Mouse (Mus musculus) hindlimb bud, embryonic 11.5 days (tissue): ENCODE measurements around the gene Dhx33.
A peak's percentile ranks its signal among the peaks of the same experiment; 100 is the strongest.

Experiments used
- DNase-seq: peaks from one replicate; pipeline ENCODE4 v3.0.0-alpha.2; 2012; ENCODE audit warnings: low read depth, low spot score; ENCODE audit errors: extremely low spot score

Dhx33 gene

DNA sequence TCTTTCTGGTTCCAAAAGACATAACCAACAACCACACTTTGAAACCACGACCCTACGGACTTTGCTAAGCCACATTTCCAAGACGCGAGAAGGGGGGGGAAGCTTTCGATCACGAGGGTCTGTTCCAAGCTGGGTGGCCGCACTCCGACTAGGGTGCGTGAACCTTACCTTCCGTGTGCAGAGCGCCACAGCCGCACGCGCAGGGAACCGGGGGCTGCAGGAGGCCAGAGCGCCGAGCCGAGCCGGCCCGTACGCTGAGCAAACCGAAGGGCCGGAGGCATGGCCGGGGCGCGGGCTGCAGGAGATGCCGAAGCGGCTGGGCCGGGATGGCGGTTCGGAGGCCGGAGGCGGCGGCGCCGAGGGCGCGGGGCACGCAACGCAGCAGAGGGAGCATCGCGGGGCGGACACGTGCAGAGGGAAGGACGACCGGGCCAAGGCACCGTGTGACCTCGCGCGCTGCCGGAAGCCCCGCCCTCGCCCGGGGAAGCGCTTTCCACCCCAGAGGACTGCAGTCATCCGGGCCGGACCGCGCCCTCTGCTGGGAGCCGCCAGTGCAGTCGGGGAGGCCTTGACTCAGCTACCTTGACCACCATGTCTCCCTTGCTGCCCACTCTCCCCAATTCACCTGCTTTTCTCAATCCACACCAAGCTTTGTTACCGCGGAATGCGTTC, 21.5 kb downstream of the Dhx33 start, which contains the start of gene C1qbp:
Gene C1qbp (minus strand): TSS at position 470 of the 672 bp plus-strand sequence.
- no peak for DNase-seq

DNA sequence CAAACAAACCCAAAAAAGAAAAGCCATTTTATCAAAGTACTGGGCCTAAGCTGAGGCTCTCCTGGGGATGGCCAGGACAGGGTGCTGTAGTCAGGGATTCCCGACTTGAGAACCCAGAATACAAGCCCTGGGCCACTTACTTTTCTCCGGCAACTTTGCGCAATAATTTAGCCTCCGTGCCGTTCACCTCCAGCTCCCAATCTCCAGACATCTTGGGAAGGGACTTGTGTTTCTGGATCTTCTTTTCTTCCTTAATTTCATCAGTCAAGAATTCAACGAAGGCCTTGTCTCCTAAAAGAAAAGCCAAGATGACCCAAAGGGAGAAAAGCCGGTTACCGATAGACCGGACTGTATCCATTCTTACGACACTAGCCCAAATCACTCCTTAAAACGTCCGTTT, 22.2 kb downstream of the Dhx33 start:
- DNase-seq, result no peak

DNA sequence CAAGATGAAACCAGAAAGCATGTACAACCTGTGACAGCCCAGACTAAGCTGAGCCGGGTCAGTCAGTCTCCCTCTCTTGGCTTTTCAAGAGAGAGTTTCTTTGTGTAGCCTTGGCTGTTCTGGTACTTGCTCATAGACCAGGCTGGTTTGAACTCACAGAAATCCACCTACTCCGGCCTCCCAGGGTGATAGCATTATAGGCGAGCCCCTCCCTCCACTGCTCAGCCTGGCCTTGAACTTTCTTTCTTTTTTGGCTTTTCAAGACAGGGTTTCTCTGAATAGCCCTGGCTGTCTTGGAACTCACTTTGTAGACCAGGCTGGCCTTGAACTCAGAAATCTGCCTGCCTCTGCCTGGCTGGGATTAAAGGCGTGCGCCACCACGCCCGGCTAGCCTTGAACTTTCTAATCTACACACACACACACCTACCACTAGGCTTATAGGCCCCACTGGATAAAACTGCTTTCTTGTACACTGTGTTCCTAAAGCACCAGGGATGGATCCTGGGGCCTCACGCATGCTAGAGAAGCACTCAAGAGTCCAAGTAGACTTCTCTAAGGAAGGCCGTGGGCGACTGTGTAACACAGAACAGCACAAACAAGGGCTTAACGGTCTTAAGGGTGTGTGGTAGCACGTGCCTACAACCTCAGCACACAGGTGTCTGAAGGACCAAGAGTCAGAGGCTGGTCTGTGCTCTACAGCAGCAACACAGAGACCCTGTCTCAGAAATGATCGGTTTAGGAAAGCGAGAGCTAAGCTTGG, 23.3 kb downstream of the Dhx33 start:
- no peak for DNase-seq

DNA sequence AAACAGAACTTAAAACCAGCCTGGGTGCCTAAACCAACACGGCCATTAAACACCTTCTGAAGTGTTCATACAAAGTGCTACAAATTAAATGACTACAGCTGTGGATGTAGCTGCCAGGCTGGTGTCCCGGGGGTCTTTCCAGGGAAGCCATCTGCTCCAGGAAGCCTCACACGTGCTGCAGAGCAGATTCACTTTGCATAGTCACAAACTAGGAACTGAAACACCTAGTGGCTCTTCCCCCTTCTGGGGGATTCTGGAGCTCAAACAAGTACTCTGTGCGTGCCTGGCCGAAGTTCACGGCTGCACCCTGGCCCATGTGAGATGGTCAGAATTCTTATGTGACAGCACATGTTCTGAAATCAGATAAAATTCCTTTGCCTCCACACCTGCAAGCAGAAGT, 24.0 kb downstream of the Dhx33 start:
- no peak for DNase-seq

DNA sequence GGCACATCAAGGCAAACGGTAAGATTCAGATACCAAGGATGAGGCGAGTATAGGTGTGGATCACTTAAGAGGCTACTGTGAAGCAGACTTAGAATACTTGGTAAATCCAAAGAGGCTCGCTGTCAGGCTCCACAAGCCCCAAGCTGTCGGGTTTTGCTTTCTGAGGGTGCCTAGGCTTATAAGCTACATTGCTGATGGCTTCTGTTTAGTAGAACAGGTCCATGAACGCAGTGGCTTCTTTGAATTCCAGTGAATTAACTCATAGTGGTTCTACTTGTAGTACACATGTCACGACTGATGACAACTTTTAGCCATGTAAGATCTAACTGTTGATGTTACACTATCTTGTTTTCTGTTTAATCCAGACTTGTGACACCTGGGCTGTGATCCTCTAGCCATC, 26.9 kb downstream of the Dhx33 start:
- DNase-seq, result no peak

DNA sequence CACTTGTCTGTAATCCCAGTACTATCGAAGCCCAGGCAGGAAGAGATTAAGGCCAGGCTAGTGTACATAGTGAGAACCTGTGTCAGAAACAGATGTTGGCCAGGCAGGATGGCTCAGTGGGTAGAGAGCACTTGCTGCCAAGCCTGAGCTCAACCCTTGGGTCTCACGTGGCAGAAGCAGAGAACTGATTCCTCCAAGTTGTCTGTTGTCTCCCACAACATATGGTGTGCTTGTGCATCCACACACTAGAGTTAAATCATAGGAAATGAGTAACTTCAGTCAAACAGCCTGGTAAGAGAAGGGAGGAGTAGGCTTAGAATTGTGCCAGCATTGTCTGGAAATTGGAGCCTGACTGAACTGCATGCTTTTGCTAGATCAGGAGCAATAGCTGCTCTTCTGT, 29.0 kb downstream of the Dhx33 start:
- DNase-seq, result no peak

DNA sequence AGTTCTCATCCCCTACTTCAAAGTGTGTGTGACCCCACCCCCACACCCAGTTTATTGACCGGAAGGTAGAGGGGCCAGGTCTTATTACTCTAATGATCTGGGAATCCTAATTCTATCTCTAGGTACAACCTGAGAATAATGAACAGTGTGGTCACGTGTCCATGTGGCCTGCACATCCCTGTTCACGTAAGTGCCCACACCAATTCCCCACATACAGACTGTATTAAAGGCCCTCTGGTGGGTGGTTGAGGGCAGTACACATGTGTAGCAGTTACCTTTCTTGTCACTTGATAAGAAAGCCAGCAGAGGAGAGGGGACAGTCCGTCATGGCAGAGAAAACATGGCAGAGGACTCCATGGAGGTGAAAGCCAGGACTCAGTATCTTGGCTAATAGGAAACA, 30.3 kb downstream of the Dhx33 start:
- no peak for DNase-seq

DNA sequence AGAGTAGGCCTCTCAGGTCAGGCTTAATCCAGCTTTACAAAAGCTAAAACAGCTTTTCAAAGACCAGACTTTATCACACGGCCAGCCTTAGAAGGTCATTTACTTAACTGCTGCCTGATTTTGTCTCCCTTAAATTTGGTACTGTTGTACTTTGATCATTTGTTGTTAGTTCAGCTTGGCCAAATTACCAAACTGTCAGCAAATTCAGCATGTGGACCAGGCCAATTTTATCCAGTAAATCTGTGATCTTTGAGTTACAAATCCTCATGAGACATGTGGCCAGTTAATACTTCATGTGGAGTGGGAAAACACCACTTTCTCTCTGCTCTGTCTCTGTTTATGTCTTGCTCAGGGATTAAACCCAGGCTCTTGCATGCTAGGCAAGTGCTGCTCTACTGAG, 31.7 kb downstream of the Dhx33 start:
- DNase-seq, result no peak

DNA sequence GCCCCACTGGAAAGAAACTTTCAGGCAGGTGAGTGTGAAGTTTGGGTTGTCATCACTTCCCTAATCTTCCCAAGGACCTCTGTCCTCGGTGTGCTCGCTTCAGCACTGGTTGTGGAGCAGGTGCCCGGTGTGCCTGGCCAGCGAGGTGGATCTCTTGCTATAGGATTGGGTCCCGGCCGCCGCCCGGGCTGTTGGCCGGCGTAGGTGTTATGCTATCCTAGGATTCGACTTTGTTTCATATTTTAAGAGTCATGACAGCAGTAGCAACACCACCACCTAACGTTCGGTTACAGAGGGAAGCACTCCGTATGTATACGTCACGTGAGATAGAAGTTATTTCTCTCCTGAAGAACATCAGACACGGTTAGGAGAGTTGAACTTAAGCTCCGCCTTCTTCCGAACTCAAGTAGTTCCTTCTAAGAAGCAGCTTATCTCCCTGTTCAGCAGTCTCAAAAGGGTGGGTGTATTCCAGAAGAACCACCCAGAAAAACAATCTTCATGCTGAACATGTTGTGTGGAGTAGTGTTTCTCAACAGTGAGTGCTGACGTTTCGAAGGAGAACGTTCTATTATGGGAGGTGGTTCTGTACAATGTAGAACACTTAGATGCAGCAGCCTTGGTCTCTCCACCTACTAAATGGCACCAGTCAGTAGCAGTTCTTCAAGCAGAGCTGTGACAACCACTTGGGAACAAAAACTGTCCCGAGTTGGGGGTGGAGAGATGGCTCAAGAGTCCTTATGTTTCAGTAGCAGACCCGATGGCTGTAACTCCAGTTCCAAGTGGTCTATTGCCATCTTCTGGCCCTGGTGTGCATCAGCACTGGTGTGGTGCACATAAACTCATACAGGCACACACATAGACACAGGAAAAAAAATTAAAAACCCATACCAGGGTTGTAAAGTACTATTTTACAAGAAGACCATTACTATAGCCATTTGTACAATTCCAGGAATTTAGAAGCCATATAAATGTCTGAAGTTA, 33.4 kb downstream of the Dhx33 start:
- no peak for DNase-seq

DNA sequence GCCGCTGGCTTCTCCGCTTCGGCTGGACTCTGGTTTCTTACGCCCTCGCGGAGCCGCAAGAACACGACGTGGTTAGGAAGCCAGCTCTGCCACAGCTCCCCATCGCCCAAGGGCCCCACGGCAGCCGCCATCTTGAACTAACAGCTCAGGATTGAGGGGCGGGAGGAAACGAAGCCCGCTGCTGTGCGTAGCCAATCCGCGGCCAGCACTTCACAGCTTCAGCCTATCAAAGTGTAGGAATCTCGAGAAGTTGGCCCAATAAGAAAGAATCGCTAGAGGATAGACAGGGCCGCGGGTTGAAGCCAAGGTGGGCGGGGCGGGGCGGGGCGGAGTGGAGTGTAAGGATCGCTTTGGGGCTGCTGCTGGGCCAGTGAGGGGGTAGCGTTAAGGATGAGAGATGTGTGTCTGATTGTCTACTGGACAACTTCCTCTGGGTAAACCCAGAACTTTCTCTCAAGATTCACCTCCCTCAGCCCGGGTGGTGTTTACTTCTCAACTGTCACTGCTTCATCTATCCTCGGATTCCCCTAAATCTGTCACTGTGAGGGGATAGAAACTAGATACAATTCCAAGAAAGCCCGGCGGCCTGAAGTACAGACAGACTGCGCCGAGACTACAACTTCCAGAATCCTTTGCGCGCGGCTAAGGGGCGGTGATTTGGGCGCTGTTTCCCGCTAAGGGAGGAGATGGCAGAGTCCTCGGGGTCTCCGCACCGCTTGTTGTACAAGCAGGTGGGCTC, 34.2 kb downstream of the Dhx33 start, which contains the start of the genes Nup88 and Rpain:
Gene Nup88 (minus strand): TSS at position 153 of the 739 bp plus-strand sequence.
Gene Rpain (plus strand): TSS at position 393 of the 739 bp plus-strand sequence.
- peak; percentile 93 for DNase-seq

DNA sequence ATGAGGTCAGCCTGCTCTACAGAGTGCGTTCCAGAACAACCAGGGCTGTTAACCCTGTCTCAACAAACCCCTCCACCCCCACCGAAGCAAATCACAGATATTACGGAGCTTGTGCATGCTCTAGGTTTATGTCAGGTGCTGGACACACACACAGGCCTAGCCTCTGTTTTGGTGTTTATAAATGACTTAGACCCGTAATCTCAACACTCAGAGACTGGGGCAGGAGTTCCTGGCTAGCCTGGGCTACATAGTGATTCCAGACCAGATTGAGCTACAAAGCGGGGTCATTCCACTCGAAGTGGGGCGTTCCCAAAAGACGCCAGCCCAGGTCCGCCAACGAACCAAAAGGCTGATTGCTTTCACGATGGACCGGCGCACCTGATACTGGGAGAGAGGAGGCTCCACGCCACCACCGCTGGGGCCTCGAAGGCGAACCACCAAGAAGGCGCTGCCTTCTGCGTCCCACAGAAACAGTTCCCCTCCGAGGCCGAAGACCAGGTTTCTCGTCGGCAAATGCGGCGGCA, 34.9 kb downstream of the Dhx33 start:
- no peak for DNase-seq

DNA sequence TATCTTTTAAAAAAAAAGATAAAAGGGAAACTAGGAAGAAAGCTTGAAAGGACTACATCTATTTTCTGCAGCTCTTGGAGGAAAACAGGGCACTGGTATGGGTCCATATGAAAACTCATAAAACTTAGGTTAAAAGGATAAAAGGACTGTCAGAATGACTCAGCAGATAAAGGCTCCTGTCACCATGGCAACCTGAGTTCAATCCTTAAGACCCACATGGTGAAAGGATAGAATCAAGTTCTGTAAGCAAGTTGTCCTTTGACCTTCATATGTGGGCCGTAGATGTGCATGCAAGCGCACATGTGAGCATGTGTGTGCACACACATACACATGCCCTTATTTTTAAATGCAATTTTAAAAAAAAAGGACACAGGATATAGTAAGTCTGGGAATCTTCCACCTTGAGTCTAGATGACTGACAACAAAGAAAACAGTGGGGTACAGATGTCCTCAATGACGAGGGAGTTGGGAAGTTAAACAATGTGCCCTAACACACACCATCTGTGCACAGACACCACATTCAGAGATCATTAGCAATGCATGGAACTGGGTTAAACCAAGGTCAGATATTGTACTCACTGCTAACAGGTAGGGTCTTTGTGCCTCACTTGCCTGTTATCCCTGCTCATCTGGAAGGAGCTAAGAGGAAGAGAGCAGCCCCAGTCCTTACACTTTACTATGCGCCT, 39.9 kb downstream of the Dhx33 start:
- no peak for DNase-seq

DNA sequence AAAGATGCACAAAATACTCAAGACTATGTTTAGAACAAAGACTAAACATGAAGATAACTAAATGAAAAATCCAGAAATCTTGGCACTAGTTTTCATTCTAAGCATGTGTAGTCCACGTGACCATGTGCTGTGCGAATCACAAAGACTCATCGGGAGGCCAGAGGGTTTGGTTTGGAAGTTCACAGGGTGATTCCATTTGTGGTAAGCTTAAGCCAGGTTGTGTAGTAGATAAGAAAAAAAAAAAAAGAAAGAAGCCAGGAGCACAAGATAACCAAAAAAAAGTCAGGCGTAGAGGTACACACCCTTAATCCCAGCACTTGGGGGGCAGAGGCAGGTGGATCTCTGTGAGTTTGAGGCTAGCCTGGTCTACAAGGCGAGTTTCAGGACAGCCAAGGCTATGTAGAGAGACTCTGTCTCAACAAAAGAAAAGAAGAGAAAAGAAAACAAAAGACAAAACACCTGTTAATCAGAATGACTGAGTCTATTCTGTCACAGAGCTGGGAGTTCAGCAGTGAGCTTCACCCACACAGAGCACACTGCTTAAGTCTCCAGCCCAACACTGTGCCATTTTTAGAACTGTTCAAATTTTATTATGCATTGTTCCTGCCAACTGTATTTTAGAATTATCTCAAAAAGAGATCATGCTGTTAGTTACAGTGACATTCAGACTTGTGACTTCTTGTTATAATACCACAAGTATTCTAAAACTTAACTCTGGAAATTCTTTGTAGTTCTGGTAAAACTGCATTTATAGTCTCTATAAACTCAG, 43.3 kb downstream of the Dhx33 start:
- DNase-seq, result no peak

DNA sequence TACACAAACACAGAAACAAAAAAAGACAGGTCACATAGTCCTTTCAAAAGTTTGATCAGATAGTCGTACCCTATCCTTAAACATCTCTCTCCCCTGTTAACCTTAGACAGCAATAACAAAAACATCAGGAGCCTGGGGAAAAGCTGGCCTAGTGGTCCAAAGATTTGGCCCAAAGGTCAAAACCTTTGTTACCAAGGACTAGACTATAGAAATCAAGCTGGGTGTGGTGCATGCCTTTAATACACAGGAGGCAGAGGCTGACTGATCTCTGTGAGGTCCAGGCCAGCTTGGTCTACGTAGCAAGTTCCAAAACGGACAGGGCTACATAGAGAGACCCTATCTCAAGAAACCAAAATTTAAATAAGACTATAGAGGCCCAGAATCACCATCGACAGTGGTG, 49.5 kb downstream of the Dhx33 start:
- DNase-seq, result no peak

DNA sequence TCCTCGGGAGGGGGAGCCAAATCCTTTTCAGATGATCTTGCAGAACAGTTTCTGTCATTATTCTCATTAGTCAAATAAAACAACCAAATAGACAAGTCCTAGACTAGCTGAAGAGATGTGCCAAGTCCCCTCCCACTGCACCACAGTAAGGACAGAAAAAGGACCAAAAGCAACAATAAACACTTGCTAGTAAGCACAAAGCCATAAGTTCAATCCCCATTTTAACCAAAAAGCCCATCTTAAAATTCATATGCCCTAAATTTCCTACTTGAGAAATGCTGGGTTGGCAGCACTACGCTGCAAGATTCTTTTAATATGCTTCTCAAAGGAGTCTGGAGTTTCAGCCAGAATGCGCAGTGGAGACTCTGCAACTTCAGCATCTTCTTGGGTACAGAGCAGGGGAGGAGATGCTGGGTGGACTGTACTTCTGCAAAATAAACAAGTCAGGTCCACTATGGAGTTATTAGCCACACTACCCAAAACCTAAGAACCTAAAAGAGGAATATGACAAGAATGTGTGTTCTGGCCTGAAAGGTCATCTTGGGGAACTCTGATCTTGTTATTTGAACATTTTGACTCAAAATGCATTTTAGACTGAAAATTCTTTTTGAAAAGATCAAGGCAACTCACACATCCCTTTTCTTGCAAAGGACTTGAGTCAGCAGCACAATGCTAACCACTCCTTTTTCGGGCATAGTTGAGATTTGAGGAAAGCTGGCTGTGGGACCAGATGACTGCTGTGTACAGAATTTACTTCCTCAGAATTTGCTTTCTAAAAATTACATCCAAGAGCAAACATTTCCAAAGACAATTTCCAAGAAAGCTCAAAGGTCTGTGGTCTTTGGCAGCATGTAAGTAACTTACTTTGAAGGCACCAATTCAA, 59.1 kb downstream of the Dhx33 start:
- DNase-seq, result no peak

DNA sequence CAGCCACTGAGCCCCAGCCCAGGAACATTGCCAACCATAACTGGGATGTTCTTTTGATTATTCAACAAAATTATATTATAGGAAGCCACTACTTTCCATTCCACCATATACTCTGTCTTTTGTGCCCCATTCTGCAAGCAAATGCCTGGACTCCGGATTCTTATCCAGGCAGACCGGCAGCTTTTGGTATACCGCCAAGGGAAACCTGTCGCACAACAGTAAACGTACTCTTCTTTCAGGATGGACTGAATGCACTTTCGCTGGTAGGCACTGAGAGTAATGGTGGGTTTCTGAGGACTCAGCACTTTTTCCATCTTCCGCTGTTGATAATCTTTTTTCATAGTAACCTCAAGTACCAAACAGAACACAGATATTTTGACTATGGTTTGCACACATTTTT, 60.6 kb downstream of the Dhx33 start:
- DNase-seq, result no peak

DNA sequence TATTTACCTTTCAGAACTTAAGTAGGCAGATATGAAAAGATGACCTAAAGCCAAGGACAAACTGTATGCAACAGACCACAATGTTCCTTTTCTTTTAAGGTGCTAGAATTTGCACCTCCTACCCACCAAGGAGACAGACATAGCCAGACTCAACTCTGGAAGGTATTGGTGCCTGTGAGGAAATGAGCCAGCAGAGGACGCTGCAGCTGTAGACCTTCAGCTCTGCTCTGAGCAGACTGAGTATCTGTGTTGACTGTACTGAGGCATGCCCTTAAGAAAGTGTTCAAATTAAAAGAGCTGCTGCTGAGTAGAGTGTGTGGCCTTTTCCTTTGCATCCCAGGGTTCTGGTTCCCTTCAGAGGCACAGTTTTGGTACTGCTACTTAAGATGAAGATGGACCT, 61.6 kb downstream of the Dhx33 start:
- no peak for DNase-seq

DNA sequence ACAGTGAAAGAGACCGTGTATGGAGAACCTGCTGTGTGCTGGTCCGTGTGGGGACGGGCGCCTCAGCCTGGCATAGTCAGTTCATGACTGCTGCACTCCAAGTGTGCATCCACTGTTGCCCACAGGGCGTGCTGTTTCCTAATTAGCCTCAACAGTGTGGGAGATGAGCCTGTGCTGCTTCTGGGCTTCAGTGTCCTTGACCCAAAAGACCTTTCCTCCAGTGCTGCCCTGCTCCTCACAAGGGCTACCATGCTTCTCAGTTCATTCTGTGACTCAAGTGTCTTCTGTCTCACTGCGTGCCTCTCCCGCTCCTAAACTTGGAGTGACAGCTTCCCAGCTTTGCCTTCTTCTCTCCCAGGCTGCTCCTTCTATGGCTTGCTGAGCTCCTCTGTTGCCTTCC, 68.9 kb downstream of the Dhx33 start:
- DNase-seq, result no peak
